Mouse (Mus musculus) hindbrain, embryonic 14.5 days (tissue): Measurements from ENCODE around the gene Arhgap33. TPM values are rescaled to one million over a fixed set of nuclear protein-coding genes. Genes with fewer than 3 reads are reported as not detected.
A peak's percentile ranks its signal among the peaks of the same experiment; 100 is the strongest.

Experiments used
- ATAC-seq: fragments of 200-750 bp; cut with Nextera tagmentation; 2 replicates; pipeline ENCODE4 v1.8.0; 2017; ENCODE audit warnings: moderate number of reproducible peaks, mild to moderate bottlenecking, moderate TSS enrichment, moderate library complexity; ENCODE audit not compliant: low FRiP score
- DNase-seq: peaks from one replicate; pipeline ENCODE4 v3.0.0-alpha.2; 2015; ENCODE audit warnings: low spot score
- H3K27ac ChIP-seq: fragments of 300-500 bp; sonication (generic); 2 replicates; pipeline ENCODE4 v1.5.1; 2014; ENCODE audit warnings: mild to moderate bottlenecking, moderate library complexity
- H3K27me3 ChIP-seq: fragments of 300-500 bp; sonication (generic); 2 replicates; pipeline ENCODE4 v1.6.1; 2014; ENCODE audit warnings: mild to moderate bottlenecking, low read length, mixed read lengths; ENCODE audit not compliant: control insufficient read depth, insufficient read depth
- H3K36me3 ChIP-seq: fragments of 300-500 bp; sonication (generic); replicated peaks from 2 replicates; pipeline ENCODE4 v1.6.1; 2014; ENCODE audit not compliant: control insufficient read depth, insufficient read depth
- H3K4me1 ChIP-seq: fragments of 300-500 bp; sonication (generic); replicated peaks from 2 replicates; pipeline ENCODE4 v1.6.1; 2014; ENCODE audit warnings: antibody characterized with exemption, low read length, mixed read lengths; ENCODE audit not compliant: control insufficient read depth, insufficient read depth
- H3K4me2 ChIP-seq: fragments of 300-500 bp; sonication (generic); replicated peaks from 2 replicates; pipeline ENCODE4 v1.6.1; 2014; ENCODE audit warnings: mild to moderate bottlenecking, moderate library complexity
- H3K4me3 ChIP-seq: fragments of 300-500 bp; sonication (generic); replicated peaks from 2 replicates; pipeline ENCODE4 v1.5.1; 2014; ENCODE audit warnings: mild to moderate bottlenecking, low read length
- H3K9ac ChIP-seq: fragments of 300-500 bp; sonication (generic); 2 replicates; pipeline ENCODE4 v1.6.1; 2014
- H3K9me3 ChIP-seq: fragments of 300-500 bp; sonication (generic); 2 replicates; pipeline ENCODE4 v1.6.1; 2016; ENCODE audit warnings: low read length; ENCODE audit not compliant: control insufficient read depth
- WGBS: fragments of 180-500 bp; shearing (Covaris S2); extraction: QIAGEN DNeasy Blood & Tissue Kit; methylation state at CpG from one replicate; pipeline ENCODE4 v1.1.7; 2014; 5-methylcytosine and 5-hydroxymethylcytosine counted together
- polyA plus RNA-seq: library from polyadenylated mRNA; unstranded; fragments of >200 nt; fragmentation: Nextera tagmentation; extraction: Ambion mirVana; gene quantifications from 2 replicates; pipeline ENCODE4 v1.2.1, GENCODE M21; 2014

The Arhgap33 gene
- polyA plus RNA-seq: 112 TPM in 2 replicates

DNA sequence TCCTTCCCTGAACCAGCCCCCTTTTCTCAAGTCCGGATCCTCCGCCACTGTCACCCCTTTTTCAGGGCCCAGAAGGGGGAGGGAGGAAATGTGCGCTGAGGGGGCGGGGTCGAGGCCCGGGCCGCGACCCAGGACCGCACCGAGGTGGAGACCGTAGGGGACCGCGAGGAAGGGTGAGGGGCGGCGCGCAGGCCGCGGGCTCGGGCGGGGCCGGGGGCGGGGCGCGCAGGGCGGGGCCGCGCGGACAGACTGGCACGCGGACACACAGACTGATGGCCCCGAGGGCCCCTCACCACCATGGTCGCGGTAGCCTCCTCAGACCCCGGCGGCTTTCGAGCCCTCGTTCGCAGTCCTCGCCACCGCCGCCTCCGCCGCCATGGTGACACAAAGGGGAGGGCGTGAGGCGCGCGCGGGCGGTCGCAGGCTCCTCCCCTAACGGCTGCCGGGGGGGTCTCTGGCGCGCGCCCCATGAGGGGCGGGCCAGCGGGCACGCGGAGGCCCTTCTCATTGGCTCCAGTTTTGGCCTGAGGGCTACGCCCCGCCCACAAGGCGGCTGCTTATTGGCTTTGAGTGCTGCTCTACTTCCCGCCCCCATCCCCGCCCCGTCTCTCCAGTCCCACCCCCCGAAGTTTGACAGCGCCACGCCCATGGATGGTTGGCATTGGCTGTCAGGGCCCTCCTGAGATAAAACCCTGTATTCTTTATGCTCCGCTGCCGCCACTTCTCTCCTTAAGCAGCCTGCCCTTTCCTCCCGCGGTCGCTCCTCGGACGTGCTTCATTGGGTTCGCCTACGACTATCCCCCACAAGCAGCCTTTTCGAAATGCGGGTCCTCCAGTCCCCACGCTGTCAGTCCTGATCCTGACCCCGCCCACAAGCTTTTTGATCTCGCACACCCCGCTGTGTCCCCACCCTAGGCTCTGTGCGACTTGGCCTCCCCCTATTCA, at the start of gene Arhgap33:
Arhgap33 (minus strand) TSS at position 428 of the 945 bp plus-strand sequence.
- Histone ChIP-seq H3K4me2 (peak within 1 kb of the TSS; percentile 69), H3K9me3 (no peaks in the 10 kb centered on the region), H3K9ac (peak within 1 kb of the TSS; percentile 97), H3K4me1 (peaks cover 36% of the 10 kb centered on the region), H3K4me3 (peak within 1 kb of the TSS; percentile 88), H3K36me3 (peaks cover 37% of the 10 kb centered on the region), H3K27ac (peak within 1 kb of the TSS; percentile 96), H3K27me3 (no peaks in the 10 kb centered on the region)
- ATAC-seq: peak; percentile 93
- WGBS: under 1% methylated on average over 67 of the region's 84 CpGs
- peak; percentile 98 for DNase-seq

DNA sequence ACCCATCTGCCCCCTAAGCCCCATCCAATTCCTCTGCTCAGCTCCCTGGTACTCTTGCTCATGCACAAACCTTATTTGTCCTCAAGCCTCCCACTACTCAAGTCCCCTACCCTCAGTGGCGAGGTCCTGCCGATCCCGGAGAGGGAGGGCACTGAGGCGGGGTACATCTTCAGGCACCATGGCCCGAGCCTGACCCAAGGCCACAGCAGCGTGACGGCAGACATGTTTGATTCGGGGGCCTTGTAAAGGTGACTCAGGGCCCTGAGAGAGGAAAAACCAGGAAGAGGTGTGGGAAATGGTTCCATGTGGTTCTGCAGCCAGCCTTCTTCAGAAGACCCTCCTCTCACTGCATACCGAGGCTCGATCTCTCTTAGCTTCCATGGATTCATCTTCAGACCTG, 49.5 kb upstream of the Arhgap33 start:
- WGBS: 94% methylated on average over 10 of the region's 10 CpGs

DNA sequence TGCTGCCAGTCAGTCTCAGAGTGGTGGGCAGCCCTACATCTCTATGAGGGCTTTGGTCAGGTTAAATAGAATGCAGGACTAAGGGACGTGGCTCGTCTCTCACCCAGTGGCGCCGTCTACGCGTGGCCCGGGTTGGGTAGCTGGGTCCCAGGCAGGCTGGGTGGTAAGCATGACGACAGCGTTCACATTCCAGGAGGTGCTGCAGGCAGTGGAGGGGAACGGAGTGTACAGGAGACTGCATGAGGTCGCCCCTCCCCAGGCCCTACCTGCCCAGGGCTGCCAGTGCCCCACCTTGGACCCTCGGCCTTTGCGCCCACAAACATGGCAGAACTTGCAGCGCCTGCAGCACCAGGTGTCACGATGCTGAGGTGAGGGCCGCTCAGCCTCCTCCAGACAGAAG, 46.7 kb upstream of the Arhgap33 start:
- H3K36me3 ChIP-seq: peaks cover 100% of the 10 kb centered on the region
- no peak overlapping the region for H3K4me3 ChIP-seq
- no peak overlapping the region for H3K4me2 ChIP-seq
- no peak overlapping the region for H3K27ac ChIP-seq
- H3K9ac ChIP-seq: no peak overlapping the region
- ATAC-seq: no peak
- no peaks in the 10 kb centered on the region for H3K27me3 ChIP-seq
- H3K4me1 ChIP-seq: peaks cover under 1% of the 10 kb centered on the region; the same call in 1 of the 2 replicates
- 95% methylated on average over 16 of the region's 16 CpGs for WGBS
- DNase-seq: no peak
- no peaks in the 10 kb centered on the region for H3K9me3 ChIP-seq

More for the DNA sequence above, 49.5 kb upstream of the Arhgap33 start:
- H3K27ac ChIP-seq: no peak overlapping the region
- H3K4me3 ChIP-seq: no peak overlapping the region
- no peaks in the 10 kb centered on the region for H3K27me3 ChIP-seq
- DNase-seq (no peak), ATAC-seq (no peak)
- no peaks in the 10 kb centered on the region for H3K9me3 ChIP-seq
- H3K9ac ChIP-seq: no peak overlapping the region
- peaks cover 10% of the 10 kb centered on the region for H3K4me1 ChIP-seq
- no peak overlapping the region for H3K4me2 ChIP-seq
- H3K36me3 ChIP-seq: peaks cover 75% of the 10 kb centered on the region

DNA sequence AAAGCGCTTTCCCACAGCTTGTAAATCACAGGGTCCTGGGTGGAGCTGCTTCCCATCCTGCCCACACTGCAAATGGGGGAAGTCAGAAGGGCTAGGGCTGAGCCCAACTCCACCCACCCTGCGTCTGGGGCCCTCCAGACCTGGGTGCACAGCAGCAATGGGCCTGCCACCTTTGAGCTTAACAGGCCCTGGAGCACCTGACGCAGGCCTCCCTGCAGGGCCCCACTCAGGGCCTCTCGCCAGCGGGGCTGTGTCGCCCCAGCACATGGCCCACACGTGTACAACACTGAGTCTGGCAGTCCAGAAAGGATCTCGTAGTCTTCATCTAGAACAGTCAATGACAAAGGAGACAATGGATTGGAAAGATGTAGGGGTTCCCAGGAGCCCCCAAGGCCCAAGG, 45.1 kb upstream of the Arhgap33 start:
- no peak for ATAC-seq
- no peak overlapping the region for H3K4me3 ChIP-seq
- DNase-seq: no peak
- no peak overlapping the region for H3K9ac ChIP-seq
- no peaks in the 10 kb centered on the region for H3K27me3 ChIP-seq
- WGBS: 96% methylated on average over 8 of the region's 8 CpGs
- no peak overlapping the region for H3K27ac ChIP-seq
- peaks cover 100% of the 10 kb centered on the region for H3K36me3 ChIP-seq
- no peaks in the 10 kb centered on the region for H3K4me1 ChIP-seq
- H3K9me3 ChIP-seq: no peaks in the 10 kb centered on the region
- H3K4me2 ChIP-seq: no peak overlapping the region

DNA sequence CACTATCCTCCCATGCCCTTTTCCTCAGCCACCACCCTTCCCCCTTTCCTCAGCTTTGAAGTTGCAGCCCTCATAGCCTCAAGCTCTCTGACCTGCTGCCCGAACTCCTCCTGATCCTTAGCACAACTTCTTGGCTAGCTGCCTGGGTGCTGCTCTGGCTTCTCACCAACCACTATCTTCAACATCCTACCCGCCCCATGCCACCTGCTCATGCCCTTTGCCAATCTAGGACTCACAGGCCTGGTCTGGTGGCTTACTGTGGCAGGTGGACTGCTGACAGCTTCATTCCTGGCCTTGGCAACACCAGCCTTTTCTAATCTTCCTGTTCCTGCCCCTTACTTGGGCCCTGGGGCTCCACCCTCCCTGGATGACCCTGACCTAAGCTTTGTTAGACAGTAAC, 38.1 kb upstream of the Arhgap33 start:
- WGBS: 83% methylated on average over 2 of the region's 2 CpGs
- Histone ChIP-seq H3K9ac (no peak overlapping the region), H3K27ac (no peak overlapping the region), H3K27me3 (no peaks in the 10 kb centered on the region), H3K36me3 (peaks cover 100% of the 10 kb centered on the region), H3K4me3 (no peak overlapping the region), H3K4me1 (no peaks in the 10 kb centered on the region), H3K4me2 (no peak overlapping the region), H3K9me3 (no peaks in the 10 kb centered on the region)
- ATAC-seq: no peak
- DNase-seq: no peak

DNA sequence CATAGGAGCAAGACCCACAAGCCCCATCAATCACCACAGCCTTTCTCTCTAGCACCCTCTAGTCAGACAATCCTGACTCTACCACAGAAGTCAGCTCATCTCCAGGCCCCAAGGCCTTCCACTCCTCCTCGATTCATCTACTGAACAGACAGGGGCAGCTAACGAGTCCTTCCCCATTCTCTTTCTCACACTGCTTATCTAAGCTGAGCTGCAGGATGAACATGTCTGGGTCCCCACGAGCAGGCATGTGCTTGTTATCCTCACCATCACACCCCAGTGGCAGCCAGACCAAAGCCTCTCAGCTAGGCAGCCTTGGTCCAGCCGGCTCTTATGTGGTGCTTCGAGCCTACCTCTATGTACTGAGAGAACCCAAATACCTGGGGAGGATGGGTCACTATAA, 37.5 kb upstream of the Arhgap33 start:
- ATAC-seq (no peak), DNase-seq (no peak)
- H3K27ac ChIP-seq: no peak overlapping the region
- H3K4me1 ChIP-seq: no peaks in the 10 kb centered on the region
- no peak overlapping the region for H3K4me2 ChIP-seq
- WGBS: 92% methylated on average over 5 of the region's 5 CpGs
- H3K4me3 ChIP-seq: no peak overlapping the region
- H3K36me3 ChIP-seq: peaks cover 99% of the 10 kb centered on the region
- H3K9ac ChIP-seq: no peak overlapping the region
- no peaks in the 10 kb centered on the region for H3K27me3 ChIP-seq
- H3K9me3 ChIP-seq: no peaks in the 10 kb centered on the region

DNA sequence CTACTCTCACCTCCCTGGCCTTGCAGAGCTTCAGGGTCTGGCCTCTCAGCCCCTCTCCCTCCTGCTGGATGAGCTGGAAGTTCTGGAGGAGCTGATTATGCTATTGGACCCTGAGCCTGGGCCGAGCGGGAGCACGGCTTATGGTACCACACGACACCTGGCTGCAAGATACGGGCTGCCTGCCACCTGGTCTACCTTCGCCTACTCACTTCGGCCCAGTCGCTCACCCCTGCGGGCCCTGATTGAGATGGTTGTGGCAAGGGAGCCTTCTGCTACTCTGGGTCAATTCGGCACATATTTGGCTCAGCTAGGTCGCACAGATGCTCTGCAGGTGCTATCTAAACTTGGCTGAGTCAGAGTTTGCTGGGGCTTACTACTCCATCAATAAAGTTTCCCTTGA, 32.7 kb upstream of the Arhgap33 start:
- no peak overlapping the region for H3K4me2 ChIP-seq
- peaks cover 75% of the 10 kb centered on the region for H3K36me3 ChIP-seq
- peaks cover 8% of the 10 kb centered on the region for H3K4me1 ChIP-seq
- H3K27ac ChIP-seq: no peak overlapping the region
- WGBS: 93% methylated on average over 11 of the region's 11 CpGs
- H3K27me3 ChIP-seq: no peaks in the 10 kb centered on the region
- no peak overlapping the region for H3K9ac ChIP-seq
- no peak for DNase-seq
- no peak for ATAC-seq
- H3K9me3 ChIP-seq: no peaks in the 10 kb centered on the region
- H3K4me3 ChIP-seq: no peak overlapping the region

GRCm38 (mm10) chr7:30566033-30566432, 31.2 kb upstream of the Arhgap33 start:
- Histone ChIP-seq H3K27ac (no peak overlapping the region), H3K4me3 (no peak overlapping the region), H3K9ac (no peak overlapping the region), H3K27me3 (no peaks in the 10 kb centered on the region), H3K4me1 (peaks cover 12% of the 10 kb centered on the region), H3K9me3 (no peaks in the 10 kb centered on the region), H3K36me3 (peaks cover 60% of the 10 kb centered on the region), H3K4me2 (no peak overlapping the region)
- DNase-seq (no peak), ATAC-seq (no peak)
- 91% methylated on average over 9 of the region's 9 CpGs for WGBS

- WGBS: 95% methylated on average over 12 of the region's 12 CpGs
- peak within 1 kb of the TSS; percentile 76; the same call in 1 of the 2 replicates for H3K9ac ChIP-seq
- H3K36me3 ChIP-seq: peaks cover 50% of the 10 kb centered on the region
- H3K27me3 ChIP-seq: no peaks in the 10 kb centered on the region
- ATAC-seq: no peak
- DNase-seq: no peak
- no peak within 1 kb of the TSS for H3K4me2 ChIP-seq
- H3K4me3 ChIP-seq: peak within 1 kb of the TSS; percentile 68
- peaks cover 12% of the 10 kb centered on the region for H3K4me1 ChIP-seq
- no peak within 1 kb of the TSS for H3K27ac ChIP-seq
- no peaks in the 10 kb centered on the region for H3K9me3 ChIP-seq
These were observed 30.2 kb upstream of the Arhgap33 start, which contains the start of gene Igflr1 for GRCm38 (mm10) chr7:30564970-30565571. Igflr1 (plus strand) TSS chr7:30565427.
